Mouse (Mus musculus) C2C12 (cell line): Measurements from ENCODE around the gene C7.

ENCODE experiments used
- CEBPB ChIP-seq: IDR thresholded peaks from one replicate; pipeline ENCODE4 v1.6.1; 2011; ENCODE audit warnings: low read depth, mild to moderate bottlenecking, control low read depth, moderate library complexity
- CTCF ChIP-seq: IDR thresholded peaks from one replicate; pipeline ENCODE4 v1.5.1; 2011; ENCODE audit not compliant: control insufficient read depth, insufficient read depth, insufficient read length
- FOSL1 ChIP-seq: IDR thresholded peaks from one replicate; pipeline ENCODE4 v1.8.0; 2011; ENCODE audit warnings: mild to moderate bottlenecking, low read length; ENCODE audit not compliant: poor library complexity, insufficient read depth, severe bottlenecking
- USF1 ChIP-seq: IDR thresholded peaks from one replicate; pipeline ENCODE4 v1.6.1; 2011; ENCODE audit warnings: low read depth, mild to moderate bottlenecking, control low read depth, moderate library complexity

GRCm38 (mm10) chr15:5097376-5097775 lies 33.8 kb upstream of the C7 start:
- TF ChIP-seq CTCF: no peak
- TF ChIP-seq FOSL1: no peak
- TF ChIP-seq CEBPB: no peak
- TF ChIP-seq USF1: no peak
